Mouse (Mus musculus): ENCODE results near the gene Wnt6.

Wnt6 gene

DNA sequence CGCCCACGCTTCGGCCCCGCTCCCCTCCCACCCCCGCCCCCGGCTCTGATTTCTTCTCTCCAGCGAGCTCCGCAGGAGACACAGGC, at the start of gene Wnt6:
TSS of gene Wnt6 (plus strand) at position 48 of the 86 bp plus-strand sequence.
- no peak for DNase-seq (ENCODE audit: low read depth, low spot score)

DNA sequence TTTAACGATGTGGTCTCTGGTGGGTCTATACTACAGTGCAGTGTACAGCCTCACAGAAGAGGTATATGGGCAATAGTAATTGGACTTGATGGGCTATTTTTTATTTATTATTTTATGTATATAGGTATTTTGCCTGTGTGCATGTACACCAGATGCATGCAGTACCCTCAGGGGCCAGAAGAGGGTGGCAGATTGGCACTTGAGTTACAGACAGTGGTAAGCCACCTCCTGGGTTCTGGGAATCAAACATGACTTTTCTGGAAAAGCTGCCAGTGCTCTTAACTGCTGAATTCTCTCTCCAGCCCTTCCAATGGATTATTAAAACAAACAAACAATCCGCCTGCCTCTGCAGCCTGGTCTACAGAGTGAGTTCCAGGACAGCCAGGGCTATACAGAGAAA, 47.9 kb upstream of the Wnt6 start:
- DNase-seq (ENCODE audit: low read depth, low spot score): peak; percentile 63

DNA sequence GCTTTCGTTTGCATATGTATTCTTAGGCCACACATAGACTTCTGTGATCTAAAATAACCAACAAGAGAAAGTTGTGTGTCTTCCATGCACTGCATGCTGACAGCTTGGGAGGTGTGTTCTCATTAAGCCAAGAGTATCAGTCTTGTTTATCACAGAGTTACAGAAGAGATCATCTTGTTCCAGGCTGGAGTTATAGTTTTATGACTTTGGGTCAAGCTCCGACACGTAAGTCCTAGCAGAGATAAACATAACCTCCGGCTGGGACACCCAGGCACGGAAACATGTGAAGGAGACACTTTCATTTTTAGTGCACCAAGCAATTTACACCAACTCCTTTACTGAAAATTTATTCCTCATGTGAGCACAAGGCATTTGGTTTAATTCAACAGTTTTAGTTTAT, 45.6 kb upstream of the Wnt6 start:
- no peak for DNase-seq (ENCODE audit: low read depth, low spot score)

DNA sequence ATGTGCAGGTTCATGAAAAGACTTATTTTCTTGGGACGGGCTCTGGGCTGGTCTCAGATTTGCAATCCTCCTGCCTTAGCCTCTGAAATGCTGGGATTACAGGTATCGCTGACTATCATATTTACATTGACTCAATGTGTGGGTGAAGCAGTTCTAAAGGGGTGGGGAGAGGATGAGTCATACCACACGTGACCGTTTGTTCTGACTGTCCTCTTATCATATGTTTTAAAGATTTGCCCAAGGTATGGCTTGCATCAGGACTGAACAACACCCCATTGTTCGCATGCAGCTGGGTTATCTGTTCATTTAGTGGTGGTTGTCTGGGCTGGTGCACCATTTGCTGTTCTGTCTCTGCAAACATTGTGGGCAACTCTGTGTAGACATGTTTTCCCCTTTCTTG, 45.0 kb upstream of the Wnt6 start:
- DNase-seq (ENCODE audit: low read depth, low spot score): peak; percentile 50

DNA sequence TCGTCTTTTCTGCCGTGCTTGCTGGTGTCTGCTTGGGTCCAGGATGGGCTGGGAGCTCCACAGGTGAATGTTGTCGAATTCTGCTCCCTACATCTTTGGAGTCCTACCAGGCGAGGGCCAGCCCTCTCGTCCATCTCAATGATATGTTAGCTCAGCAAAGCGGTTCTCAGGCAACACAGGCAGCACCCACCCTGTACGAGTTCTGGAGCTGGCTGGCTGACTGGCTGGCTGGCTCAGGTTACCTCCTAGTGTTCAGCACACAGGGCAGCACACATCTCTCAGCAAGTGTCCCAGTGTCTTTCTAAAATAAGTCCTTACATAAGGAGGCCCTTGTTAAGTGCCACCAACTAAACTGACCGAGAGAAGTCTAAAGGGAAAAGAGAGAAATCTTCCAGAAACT, 43.2 kb upstream of the Wnt6 start:
- DNase-seq (ENCODE audit: low read depth, low spot score): no peak

GRCm38 (mm10) chr1:74736977-74737376, 34.7 kb upstream of the Wnt6 start:
- no peak for DNase-seq (ENCODE audit: low read depth, low spot score)

DNA sequence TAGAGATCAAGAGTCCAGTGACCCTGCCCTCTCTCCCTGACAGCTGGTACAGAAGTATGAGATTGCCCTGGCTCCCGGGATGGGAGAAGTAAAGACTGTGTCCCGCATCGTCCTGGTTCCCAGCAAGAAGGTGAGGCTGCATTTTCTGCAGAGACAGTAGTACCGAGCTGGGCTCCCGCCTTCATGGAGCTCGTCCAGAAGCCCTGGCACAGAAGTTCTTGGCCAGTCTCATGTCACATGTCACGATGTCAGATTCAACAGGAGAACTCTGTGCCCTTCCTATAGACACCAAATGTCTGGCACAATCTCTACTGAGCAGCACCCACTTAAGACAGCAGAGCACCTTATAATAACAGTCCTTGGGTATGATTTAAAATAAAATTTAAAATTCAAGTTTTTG, 34.2 kb upstream of the Wnt6 start:
- DNase-seq (ENCODE audit: low read depth, low spot score): no peak

GRCm38 (mm10) chr1:74740846-74741245, 30.8 kb upstream of the Wnt6 start:
- DNase-seq (ENCODE audit: low read depth, low spot score): no peak

DNA sequence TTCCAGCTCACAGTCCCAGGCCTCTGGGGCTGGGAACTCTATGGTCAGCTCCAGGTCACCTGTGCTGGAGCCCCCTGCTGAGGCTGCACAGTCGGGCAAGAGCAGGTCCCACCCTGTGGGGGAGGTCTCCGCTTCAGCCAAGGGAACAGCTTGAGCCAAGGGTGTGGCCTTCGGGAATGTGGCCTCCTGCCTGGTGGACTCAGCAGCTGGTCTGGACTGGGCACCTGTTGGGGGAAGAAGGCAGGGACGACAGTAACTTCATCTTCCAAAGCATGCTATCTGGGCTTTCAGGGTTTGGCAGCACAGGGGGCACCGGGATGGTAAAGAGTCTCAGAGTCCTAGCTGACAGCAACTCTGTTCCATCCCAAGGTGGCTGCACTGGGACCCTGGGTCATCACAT, 24.4 kb upstream of the Wnt6 start:
- DNase-seq (ENCODE audit: low read depth, low spot score): no peak

DNA sequence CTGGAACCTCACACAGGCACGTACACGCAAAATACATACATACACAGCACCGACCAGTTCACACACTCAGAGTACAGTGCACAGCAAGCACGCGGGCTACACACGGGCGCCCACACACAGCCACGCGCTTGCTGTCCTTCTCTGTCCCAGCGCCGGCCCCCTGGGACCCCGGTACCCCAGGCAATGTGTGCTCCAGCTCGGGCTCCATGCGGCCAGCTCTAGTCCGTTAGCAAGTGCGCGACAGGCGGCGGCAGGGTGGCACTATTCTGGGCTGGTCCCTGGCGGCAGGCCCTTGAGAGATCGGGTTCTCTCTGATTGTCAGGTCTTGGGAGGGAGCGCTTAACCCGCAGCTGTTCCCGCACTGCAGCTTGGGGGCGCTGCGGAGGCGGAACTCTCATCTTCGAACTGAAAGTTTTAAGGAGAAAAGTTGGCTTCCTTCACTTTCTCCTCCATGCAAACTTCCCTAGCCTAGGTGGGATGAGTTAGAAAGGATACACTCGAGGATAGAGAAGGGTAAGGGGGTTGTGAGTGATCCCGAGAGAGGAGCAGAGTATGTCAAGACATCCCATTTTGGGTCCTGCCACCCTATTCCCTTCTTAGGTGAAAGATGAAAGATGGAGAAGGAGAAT, 22.9 kb upstream of the Wnt6 start, which contains the start of gene Prkag3:
TSS of gene Prkag3 (minus strand) at position 579 of the 629 bp plus-strand sequence.
- DNase-seq (ENCODE audit: low read depth, low spot score): peak; percentile 68

- DNase-seq (ENCODE audit: low read depth, low spot score): peak; percentile 92
Measured at GRCm38 (mm10) chr1:74749301-74749700, 22.4 kb upstream of the Wnt6 start.

- DNase-seq (ENCODE audit: low read depth, low spot score): no peak
Measured at GRCm38 (mm10) chr1:74750683-74751082, 21.0 kb upstream of the Wnt6 start.

DNA sequence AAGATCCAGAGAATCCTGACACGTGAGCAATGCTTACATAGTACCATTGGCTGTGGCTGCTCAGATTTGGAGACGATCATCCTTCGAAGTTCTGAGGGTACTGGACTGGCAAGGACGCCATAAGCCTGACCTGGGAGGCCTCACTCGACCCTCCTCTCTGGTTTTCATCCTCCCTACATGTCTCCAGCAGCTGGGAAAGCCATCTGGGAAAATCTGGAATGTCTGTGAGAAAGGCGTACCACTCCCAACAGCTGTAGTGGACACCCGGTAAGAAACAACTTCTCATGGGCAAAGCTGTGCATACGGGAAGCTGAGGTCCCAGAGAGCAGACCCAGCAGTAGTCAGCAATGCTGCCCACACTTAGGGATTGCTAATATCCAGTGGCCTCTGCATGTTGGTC, 19.5 kb upstream of the Wnt6 start:
- DNase-seq (ENCODE audit: low read depth, low spot score): no peak

GRCm38 (mm10) chr1:74752833-74753232, 18.9 kb upstream of the Wnt6 start:
- DNase-seq (ENCODE audit: low read depth, low spot score): no peak

- no peak for DNase-seq (ENCODE audit: low read depth, low spot score)
Measured at GRCm38 (mm10) chr1:74753266-74753974, 18.3 kb upstream of the Wnt6 start.

GRCm38 (mm10) chr1:74754175-74754785, 17.4 kb upstream of the Wnt6 start:
- no peak for DNase-seq (ENCODE audit: low read depth, low spot score)

- DNase-seq (ENCODE audit: low read depth, low spot score): peak; percentile 82
Measured at GRCm38 (mm10) chr1:74759773-74760172, 11.9 kb upstream of the Wnt6 start.

GRCm38 (mm10) chr1:74763081-74763480, 8.6 kb upstream of the Wnt6 start:
- DNase-seq (ENCODE audit: low read depth, low spot score): peak; percentile 82

- DNase-seq (ENCODE audit: low read depth, low spot score): no peak
Measured at GRCm38 (mm10) chr1:74770727-74771466, 795 bp upstream of the Wnt6 start.

- DNase-seq (ENCODE audit: low read depth, low spot score): no peak
Measured at GRCm38 (mm10) chr1:74771467-74771844, 236 bp upstream of the Wnt6 start.

- DNase-seq (ENCODE audit: low read depth, low spot score): no peak
Measured at GRCm38 (mm10) chr1:74771931-74772620, 384 bp downstream of the Wnt6 start.

GRCm38 (mm10) chr1:74773136-74773535, 1.4 kb downstream of the Wnt6 start:
- DNase-seq (ENCODE audit: low read depth, low spot score): peak; percentile 77

All from 3T3-L1 (cell line).